Mouse (Mus musculus): ENCODE measurements at regions not wholly inside any gene's neighbourhood (a gene's known extent, or its start where the extent isn't known, plus 50 kb on each side); places are given as distances from the start of the nearest gene placed in this dataset.

- in situ Hi-C loops (cut with MboI; ENCODE audit: unreplicated experiment in 2 of 2) = no loop called here
Measured at GRCm38 (mm10) chr15:27378601-27379094, 87.8 kb upstream of the Ank start.

DNA sequence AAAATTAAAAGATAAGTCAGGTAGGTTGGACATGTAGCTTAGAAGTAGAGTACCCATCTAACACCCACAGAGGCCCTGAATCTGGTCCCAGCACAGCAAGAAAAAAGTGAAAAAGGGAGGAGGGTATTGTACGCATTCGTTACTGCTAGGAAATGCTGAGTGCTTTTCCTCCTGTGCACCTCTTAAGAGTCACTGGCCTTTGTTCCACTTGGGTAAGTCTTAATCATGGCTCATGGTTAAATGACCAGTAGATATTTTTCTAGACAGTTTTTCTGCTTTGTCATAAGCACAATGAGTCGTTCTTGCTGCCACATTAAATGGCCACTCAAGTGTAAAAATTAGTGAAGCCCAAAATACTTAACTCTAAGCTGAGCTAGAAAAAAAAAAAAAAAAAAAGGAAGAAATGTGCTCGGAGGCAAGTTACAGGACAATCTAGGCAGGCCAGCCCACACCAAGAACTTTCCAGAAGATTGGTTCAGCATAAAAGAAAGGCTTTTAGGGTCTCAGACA lies 86.0 kb upstream of the Ank start:
- in situ Hi-C loops (cut with MboI; ENCODE audit: unreplicated experiment in 2 of 2) = no loop called here

DNA sequence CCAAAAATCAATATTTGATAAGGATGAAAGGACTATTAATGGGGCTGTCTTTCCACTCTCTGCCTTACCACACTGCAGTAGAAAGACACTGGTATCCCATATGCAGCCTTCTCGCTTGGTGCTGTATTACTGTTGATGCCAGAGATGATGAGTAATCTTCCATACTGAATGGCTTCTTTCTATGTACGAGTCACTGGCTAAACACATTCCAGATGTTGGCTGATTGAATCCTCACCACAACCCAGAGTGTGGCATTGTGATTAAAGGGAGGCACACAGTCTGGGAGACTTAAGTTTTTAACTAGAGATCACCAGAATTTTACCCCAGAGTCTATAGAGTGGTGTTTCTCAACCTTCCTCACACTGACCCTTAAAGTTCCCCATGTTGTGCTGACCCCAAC lies 84.9 kb upstream of the Ank start:
- in situ Hi-C loops (cut with MboI; ENCODE audit: unreplicated experiment in 2 of 2) = no loop called here

- in situ Hi-C loops (cut with MboI; ENCODE audit: unreplicated experiment in 2 of 2) = no loop called here
Measured at GRCm38 (mm10) chr15:27390567-27390966, 75.9 kb upstream of the Ank start.

GRCm38 (mm10) chr15:27405721-27406161 lies 60.7 kb upstream of the Ank start:
- in situ Hi-C loops (cut with MboI; ENCODE audit: unreplicated experiment in 2 of 2) = no loop called here

GRCm38 (mm10) chr15:27409856-27410255 lies 56.6 kb upstream of the Ank start:
- in situ Hi-C loops (cut with MboI; ENCODE audit: unreplicated experiment in 2 of 2) = no loop called here

GRCm38 (mm10) chr15:27412304-27412703 lies 54.2 kb upstream of the Ank start:
- in situ Hi-C loops (cut with MboI; ENCODE audit: unreplicated experiment in 2 of 2) = no loop called here

DNA sequence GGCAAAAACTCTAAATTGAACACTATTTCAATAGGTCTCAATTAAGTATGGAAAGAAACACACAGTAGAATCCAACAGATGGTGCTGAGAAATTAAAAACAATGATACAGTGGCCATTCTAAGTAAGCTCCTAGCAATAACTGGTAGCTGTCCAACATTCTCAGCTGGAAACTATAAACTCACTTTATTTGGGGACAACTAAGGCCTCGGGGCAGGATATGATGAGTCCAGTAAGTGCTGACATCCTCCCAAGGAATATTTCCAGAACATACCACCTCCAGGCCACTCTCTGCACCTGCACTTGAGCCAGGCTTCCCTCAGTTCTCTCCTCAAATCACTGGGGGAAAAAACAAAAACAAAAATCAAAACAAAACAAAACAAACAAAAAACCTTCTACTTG lies 53.7 kb upstream of the Ank start:
- in situ Hi-C loops (cut with MboI; ENCODE audit: unreplicated experiment in 2 of 2) = no loop called here

GRCm38 (mm10) chr15:27413486-27413885 lies 53.0 kb upstream of the Ank start:
- in situ Hi-C loops (cut with MboI; ENCODE audit: unreplicated experiment in 2 of 2) = no loop called here

DNA sequence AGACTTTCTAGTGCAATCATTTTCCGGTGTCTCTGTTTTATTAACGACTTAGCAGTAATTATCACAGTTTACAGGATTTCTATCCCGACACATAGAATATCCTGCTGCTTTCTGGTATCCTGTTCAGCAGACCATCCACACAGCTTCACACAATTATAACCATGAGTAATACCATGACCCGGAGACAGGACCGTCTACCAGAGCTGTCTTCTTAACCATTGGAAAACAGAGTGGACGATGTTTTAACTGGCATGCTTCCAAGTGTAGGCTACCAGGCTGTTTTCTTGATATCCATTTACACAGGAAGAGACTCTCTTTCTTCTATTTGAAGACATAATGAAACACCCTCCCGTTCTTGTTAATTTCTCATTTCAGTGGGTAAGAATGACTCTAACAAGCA lies 51.7 kb upstream of the Ank start:
- in situ Hi-C loops (cut with MboI; ENCODE audit: unreplicated experiment in 2 of 2) = no loop called here

All from v-Abl transformed pro-B cells (cell line).